Comparison of ENCODE assay signal across 9 mouse cellular contexts in the genomic region with DNA sequence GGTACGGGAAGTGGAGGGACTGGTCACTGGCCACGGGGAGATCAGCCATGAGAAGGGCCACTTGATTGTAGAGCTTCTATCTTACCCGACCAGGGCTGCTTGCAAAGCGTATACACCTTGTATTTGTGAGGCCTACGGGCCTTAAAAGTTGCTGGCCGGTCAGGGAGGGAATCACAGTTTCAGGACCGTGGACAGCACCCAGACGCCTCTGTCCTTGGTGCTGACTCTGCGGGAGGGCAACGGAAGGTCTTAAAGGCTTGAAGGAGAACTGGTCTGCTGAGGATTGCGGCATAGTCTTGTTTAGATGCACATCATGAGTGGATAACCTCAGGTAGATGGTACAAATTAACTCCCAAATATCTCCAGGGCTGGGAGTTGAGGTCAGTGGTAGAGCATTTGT. TPM values are rescaled to one million over a fixed set of nuclear protein-coding genes. Genes with fewer than 3 reads are reported as not detected.
A peak's percentile ranks its signal among the peaks of the same experiment; 100 is the strongest.
DNase-seq lines count a peak whose midpoint lies in the region; ATAC-seq and TF ChIP-seq lines count a peak whose summit lies in the region.
"Had no signal": no experiment of that assay in that cellular context is flagged by ENCODE, and none has a peak within 500 bp of the region (broad histone marks: within the 10 kb centered on the region; RNA-seq: fewer than 3 reads in every experiment).

No protein-coding gene starts in this region.

- H3K36me3 ChIP-seq in liver, embryonic 11.5 days (ENCODE audit: control insufficient read depth, insufficient read depth, low read length): no peaks in the 10 kb centered on the region
- H3K36me3 ChIP-seq: lung, embryonic 15.5 days had no signal

- 14% methylated on average over 11 of the region's 11 CpGs for WGBS in liver, embryonic 11.5 days
- 24% methylated on average over 11 of the region's 11 CpGs for WGBS in cerebellum, adult 2 months

- no peak overlapping the region for H3K9ac ChIP-seq in liver, embryonic 11.5 days (ENCODE audit: low read depth, low read length)
- H3K9ac ChIP-seq: lung, embryonic 15.5 days had no signal

- no peaks in the 10 kb centered on the region for H3K9me3 ChIP-seq in liver, embryonic 11.5 days (ENCODE audit: control insufficient read depth, low read length)
- H3K9me3 ChIP-seq: lung, embryonic 15.5 days had no signal

- H3K27ac ChIP-seq in liver, embryonic 11.5 days (ENCODE audit: low read depth, low read length): no peak overlapping the region
- H3K27ac ChIP-seq in cerebellum, adult 2 months (ENCODE audit: insufficient read depth, low read length): no peak overlapping the region
- H3K27ac ChIP-seq: lung, embryonic 15.5 days had no signal

- no peak for ATAC-seq in liver, embryonic 11.5 days (replicated peaks; ENCODE audit: low FRiP score)

- H3K4me2 ChIP-seq in liver, embryonic 11.5 days: no peak overlapping the region
- H3K4me2 ChIP-seq: lung, embryonic 15.5 days had no signal

- peaks cover 13% of the 10 kb centered on the region for H3K27me3 ChIP-seq in liver, embryonic 11.5 days (replicated peaks; ENCODE audit: control insufficient read depth, insufficient read depth, low read length)
- no peaks in the 10 kb centered on the region for H3K27me3 ChIP-seq in cerebellum, adult 2 months (ENCODE audit: control insufficient read depth, insufficient read depth, low read length)

- H3K4me1 ChIP-seq in liver, embryonic 11.5 days (replicated peaks; ENCODE audit: control insufficient read depth, insufficient read depth, low read length): peaks cover 13% of the 10 kb centered on the region
- H3K4me1 ChIP-seq in cerebellum, adult 2 months (ENCODE audit: control insufficient read depth, insufficient read depth, low read length): no peaks in the 10 kb centered on the region

- no peak for TF ChIP-seq CTCF in cerebellum, adult 2 months (IDR thresholded peaks at IDR 0.05; ENCODE audit: borderline replicate concordance, insufficient read depth, low read depth, low read length)

- TF ChIP-seq POLR2A in cerebellum, adult 2 months (IDR thresholded peaks at IDR 0.05; ENCODE audit: borderline replicate concordance, insufficient read depth, low read length): no peak

- no peak overlapping the region for H3K4me3 ChIP-seq in liver, embryonic 11.5 days (ENCODE audit: low read depth, low read length)
- no peak overlapping the region for H3K4me3 ChIP-seq in cerebellum, adult 2 months (replicated peaks; ENCODE audit: insufficient read depth, low read depth, low read length)
- H3K4me3 ChIP-seq: lung, embryonic 15.5 days had no signal

- DNase-seq in layer of hippocampus, postnatal 10 days (ENCODE audit: low spot score in 2 of 2): peak; percentile 68 to 70
- no peak for DNase-seq in layer of hippocampus, adult 11-12 months (ENCODE audit: low spot score)
- peak; percentile 79 for DNase-seq in NIH3T3 (ENCODE audit: low read depth)
- peak; percentile 58 for DNase-seq in embryo, embryonic 11.5 days (ENCODE audit: low read depth, low spot score)
- DNase-seq in liver, embryonic 11.5 days (ENCODE audit: low spot score): peak; percentile 79
- peak; percentile 62 for DNase-seq in spleen, adult 12 weeks (ENCODE audit: low spot score)
- no peak for DNase-seq in cerebellum, postnatal 10 days
- no peak for DNase-seq in cerebellum, adult 2 months

RNA-seq across cellular contexts. Expression of gene Swsap1, which starts 5.2 kb away (rescaled TPM):
- total RNA-seq in layer of hippocampus, postnatal 10 days (2021): 10 to 100 TPM; 13.5 to 14.5 TPM
- polyA plus RNA-seq in liver, embryonic 11.5 days (2014; fragmentation: Nextera tagmentation; extraction: Ambion mirVana): 9.8 and 11.9 TPM in 2 replicates
- polyA plus RNA-seq in cerebellum, adult 2 months (2012; rRNA removed): 12.2 and 12.8 TPM in 2 replicates

RNA-seq across cellular contexts. Expression of gene Epor, which starts 13.0 kb away (rescaled TPM):
- total RNA-seq in layer of hippocampus, postnatal 10 days (2021): 1 to 10 TPM; 2.0 to 3.2 TPM
- 131 TPM in 2 replicates for polyA plus RNA-seq in liver, embryonic 11.5 days (2014; fragmentation: Nextera tagmentation; extraction: Ambion mirVana)
- polyA plus RNA-seq in cerebellum, adult 2 months (2012; rRNA removed): 9.2 and 10.4 TPM in 2 replicates

RNA-seq across cellular contexts. Expression of gene Plppr2, which starts 13.5 kb away (rescaled TPM):
- 100 to 1,000 TPM; 312 to 317 TPM for total RNA-seq in layer of hippocampus, postnatal 10 days (2021)
- polyA plus RNA-seq in liver, embryonic 11.5 days (2014; fragmentation: Nextera tagmentation; extraction: Ambion mirVana): 6.1 and 7.2 TPM in 2 replicates
- 97.5 and 106 TPM in 2 replicates for polyA plus RNA-seq in cerebellum, adult 2 months (2012; rRNA removed)

RNA-seq across cellular contexts. Expression of gene Tmem205, which starts 23.0 kb away (rescaled TPM):
- total RNA-seq in layer of hippocampus, postnatal 10 days (2021): 10 to 100 TPM; 30.4 to 35.3 TPM
- polyA plus RNA-seq in liver, embryonic 11.5 days (2014; fragmentation: Nextera tagmentation; extraction: Ambion mirVana): 45.0 and 51.0 TPM in 2 replicates
- 62.5 and 64.1 TPM in 2 replicates for polyA plus RNA-seq in cerebellum, adult 2 months (2012; rRNA removed)

RNA-seq across cellular contexts. Expression of gene Ccdc159, which starts 23.1 kb away (rescaled TPM):
- total RNA-seq in layer of hippocampus, postnatal 10 days (2021): 10 to 100 TPM; 15.5 to 16.1 TPM
- 2.2 and 2.9 TPM in 2 replicates for polyA plus RNA-seq in liver, embryonic 11.5 days (2014; fragmentation: Nextera tagmentation; extraction: Ambion mirVana)
- polyA plus RNA-seq in cerebellum, adult 2 months (2012; rRNA removed): 14.7 and 16.6 TPM in 2 replicates

Comparison
In these comparisons a context has a peak if more than half of its experiments do, and no peak if none do; other contexts are left out.
1. DNase-seq: peak in layer of hippocampus, postnatal 10 days (2 of 2), NIH3T3 (single experiment), embryo, embryonic 11.5 days (single experiment), liver, embryonic 11.5 days (single experiment) and spleen, adult 12 weeks (single experiment); none in layer of hippocampus, adult 11-12 months (single experiment), cerebellum, postnatal 10 days (0 of 2) and cerebellum, adult 2 months (0 of 2).
2. RNA of gene Epor, which starts 13.0 kb away (polyA plus RNA-seq): 131 TPM in liver, embryonic 11.5 days; 9.2 to 10.4 TPM in cerebellum, adult 2 months; every median in the first group is over 10 times any median in the second.
3. RNA of gene Plppr2, which starts 13.5 kb away (polyA plus RNA-seq): 97.5 to 106 TPM in cerebellum, adult 2 months; 6.1 to 7.2 TPM in liver, embryonic 11.5 days; every median in the first group is over 10 times any median in the second.